Mouse (Mus musculus): ENCODE data around the gene Clgn. TPM values are rescaled to one million over a fixed set of nuclear protein-coding genes. Genes with fewer than 3 reads are reported as not detected.

Clgn gene
- polyA plus RNA-seq, 1 experiment = not detected

DNA sequence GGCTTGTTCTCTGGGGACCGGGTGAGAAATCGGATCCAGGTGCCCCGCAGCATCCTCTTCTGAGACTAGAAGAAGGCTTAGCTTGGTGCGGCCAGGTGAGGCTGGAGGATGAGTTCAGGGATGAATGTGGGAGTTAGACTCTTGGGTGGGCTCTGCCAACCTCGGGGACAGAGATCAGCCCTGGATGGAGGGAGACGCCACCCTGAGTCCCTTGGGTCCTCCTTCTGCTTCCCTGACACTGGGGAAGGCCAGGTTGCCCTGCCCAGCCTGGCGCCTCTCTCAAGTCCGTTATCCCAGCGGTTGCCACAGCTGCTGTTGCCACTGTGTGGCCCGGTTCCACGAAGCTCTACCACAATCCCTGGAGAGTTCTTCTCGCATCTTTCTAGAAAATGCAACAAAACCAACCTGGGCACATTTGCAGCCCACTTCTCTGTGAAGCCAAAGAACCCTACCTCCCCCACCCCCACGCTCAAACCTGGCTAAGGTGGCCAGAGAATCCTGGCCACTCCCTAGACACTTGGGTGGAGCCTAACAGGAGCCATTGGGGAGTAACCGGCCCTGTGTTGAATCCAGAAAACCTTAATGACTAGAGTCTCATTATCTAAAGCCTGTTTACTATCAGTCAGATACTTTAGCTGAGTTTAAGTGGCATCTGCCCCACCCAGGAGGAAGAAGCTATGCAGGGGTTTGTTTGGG, 487 bp downstream of the Clgn start:
- no peak overlapping the region for H3K27ac ChIP-seq (ENCODE audit: insufficient read depth, low read length)
- TF ChIP-seq CTCF (IDR thresholded peaks at IDR 0.05; ENCODE audit: borderline replicate concordance, insufficient read depth, low read length) (no peak), POLR2A (IDR thresholded peaks at IDR 0.05; ENCODE audit: low read depth, low read length) (no peak)
- H3K4me1 ChIP-seq (ENCODE audit: control insufficient read depth, insufficient read depth, low read length) = no peaks in the 10 kb centered on the region
- peak overlapping the region; percentile 33; the same call in 1 of the 2 replicates for H3K4me3 ChIP-seq (ENCODE audit: insufficient read depth, low read length)

- H3K27ac ChIP-seq (ENCODE audit: insufficient read depth, low read length) = no peak overlapping the region
- H3K4me3 ChIP-seq (ENCODE audit: insufficient read depth, low read length) = no peak overlapping the region
Observed at GRCm38 (mm10) chr8:83392521-83392920, 2.9 kb downstream of the Clgn start.

DNA sequence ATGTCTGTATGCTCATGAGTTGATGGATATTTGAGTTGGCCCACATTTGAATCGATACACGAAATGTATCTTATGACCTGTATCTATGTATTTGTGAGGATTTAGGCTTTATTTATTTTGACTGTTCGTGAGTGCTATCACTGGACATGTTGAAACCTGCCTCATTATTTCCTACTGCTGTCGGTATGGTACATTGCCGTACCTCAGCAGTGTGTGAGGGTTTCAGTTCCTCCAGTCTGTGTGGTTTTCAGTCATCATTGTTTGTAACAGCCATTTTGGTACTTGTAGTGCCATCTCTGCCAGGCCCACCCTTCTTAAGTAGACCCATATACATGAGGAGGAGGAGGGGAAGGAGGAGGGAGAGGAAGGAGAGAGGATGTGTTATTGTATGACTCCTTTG, 4.7 kb downstream of the Clgn start:
- TF ChIP-seq POLR2A (IDR thresholded peaks at IDR 0.05; ENCODE audit: low read depth, low read length) (no peak), CTCF (IDR thresholded peaks at IDR 0.05; ENCODE audit: borderline replicate concordance, insufficient read depth, low read length) (no peak)
- Histone ChIP-seq H3K4me3 (ENCODE audit: insufficient read depth, low read length) (no peak overlapping the region), H3K27ac (ENCODE audit: insufficient read depth, low read length) (no peak overlapping the region), H3K4me1 (ENCODE audit: control insufficient read depth, insufficient read depth, low read length) (no peaks in the 10 kb centered on the region)

More at GRCm38 (mm10) chr8:83392521-83392920, 2.9 kb downstream of the Clgn start:
- no peaks in the 10 kb centered on the region for H3K4me1 ChIP-seq (ENCODE audit: control insufficient read depth, insufficient read depth, low read length)
- TF ChIP-seq CTCF (IDR thresholded peaks at IDR 0.05; ENCODE audit: borderline replicate concordance, insufficient read depth, low read length) = no peak
- TF ChIP-seq POLR2A (IDR thresholded peaks at IDR 0.05; ENCODE audit: low read depth, low read length) = no peak

- H3K4me3 ChIP-seq (ENCODE audit: insufficient read depth, low read length) = no peak overlapping the region
- H3K4me1 ChIP-seq (ENCODE audit: control insufficient read depth, insufficient read depth, low read length) = no peaks in the 10 kb centered on the region
- no peak overlapping the region for H3K27ac ChIP-seq (ENCODE audit: insufficient read depth, low read length)
- TF ChIP-seq CTCF (IDR thresholded peaks at IDR 0.05; ENCODE audit: borderline replicate concordance, insufficient read depth, low read length) = no peak
Observed at GRCm38 (mm10) chr8:83396680-83397079, 7.0 kb downstream of the Clgn start.

GRCm38 (mm10) chr8:83397726-83398125, 8.1 kb downstream of the Clgn start:
- TF ChIP-seq POLR2A (IDR thresholded peaks at IDR 0.05; ENCODE audit: low read depth, low read length) (no peak), CTCF (IDR thresholded peaks at IDR 0.05; ENCODE audit: borderline replicate concordance, insufficient read depth, low read length) (no peak)

GRCm38 (mm10) chr8:83405548-83405947, 15.9 kb downstream of the Clgn start:
- H3K27ac ChIP-seq (ENCODE audit: insufficient read depth, low read length) = no peak overlapping the region
- no peaks in the 10 kb centered on the region for H3K4me1 ChIP-seq (ENCODE audit: control insufficient read depth, insufficient read depth, low read length)
- no peak overlapping the region for H3K4me3 ChIP-seq (ENCODE audit: insufficient read depth, low read length)
- no peak for TF ChIP-seq CTCF (IDR thresholded peaks at IDR 0.05; ENCODE audit: borderline replicate concordance, insufficient read depth, low read length)
- no peak for TF ChIP-seq POLR2A (IDR thresholded peaks at IDR 0.05; ENCODE audit: low read depth, low read length)

More at GRCm38 (mm10) chr8:83397726-83398125, 8.1 kb downstream of the Clgn start:
- H3K27ac ChIP-seq (ENCODE audit: insufficient read depth, low read length) = no peak overlapping the region
- no peaks in the 10 kb centered on the region for H3K4me1 ChIP-seq (ENCODE audit: control insufficient read depth, insufficient read depth, low read length)
- no peak overlapping the region for H3K4me3 ChIP-seq (ENCODE audit: insufficient read depth, low read length)

DNA sequence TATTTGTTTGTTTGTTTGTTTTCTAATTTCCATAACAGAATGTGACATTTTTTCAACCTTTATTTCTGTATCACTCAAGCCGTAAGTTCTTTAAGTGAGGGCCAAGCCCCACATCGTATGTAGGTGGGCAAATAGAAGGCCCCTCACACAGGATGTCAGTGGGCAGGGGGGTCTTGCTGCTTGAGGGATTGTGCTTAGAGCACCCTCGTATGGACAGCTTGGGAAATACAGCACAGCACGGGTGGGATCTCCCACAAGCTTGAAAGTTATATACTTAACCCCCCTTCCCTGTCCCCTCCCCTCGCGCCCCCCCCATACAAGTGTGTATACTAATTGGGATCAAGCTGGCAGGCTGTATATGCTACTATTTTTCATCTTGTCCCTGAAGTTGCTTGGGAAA, 17.2 kb downstream of the Clgn start:
- no peak overlapping the region for H3K4me3 ChIP-seq (ENCODE audit: insufficient read depth, low read length)
- TF ChIP-seq POLR2A (IDR thresholded peaks at IDR 0.05; ENCODE audit: low read depth, low read length) (no peak), CTCF (IDR thresholded peaks at IDR 0.05; ENCODE audit: borderline replicate concordance, insufficient read depth, low read length) (no peak)
- no peaks in the 10 kb centered on the region for H3K4me1 ChIP-seq (ENCODE audit: control insufficient read depth, insufficient read depth, low read length)
- H3K27ac ChIP-seq (ENCODE audit: insufficient read depth, low read length) = no peak overlapping the region

GRCm38 (mm10) chr8:83408496-83408895, 18.8 kb downstream of the Clgn start:
- TF ChIP-seq CTCF (IDR thresholded peaks at IDR 0.05; ENCODE audit: borderline replicate concordance, insufficient read depth, low read length) (no peak), POLR2A (IDR thresholded peaks at IDR 0.05; ENCODE audit: low read depth, low read length) (no peak)
- H3K4me1 ChIP-seq (ENCODE audit: control insufficient read depth, insufficient read depth, low read length) = no peaks in the 10 kb centered on the region
- no peak overlapping the region for H3K4me3 ChIP-seq (ENCODE audit: insufficient read depth, low read length)
- H3K27ac ChIP-seq (ENCODE audit: insufficient read depth, low read length) = no peak overlapping the region

DNA sequence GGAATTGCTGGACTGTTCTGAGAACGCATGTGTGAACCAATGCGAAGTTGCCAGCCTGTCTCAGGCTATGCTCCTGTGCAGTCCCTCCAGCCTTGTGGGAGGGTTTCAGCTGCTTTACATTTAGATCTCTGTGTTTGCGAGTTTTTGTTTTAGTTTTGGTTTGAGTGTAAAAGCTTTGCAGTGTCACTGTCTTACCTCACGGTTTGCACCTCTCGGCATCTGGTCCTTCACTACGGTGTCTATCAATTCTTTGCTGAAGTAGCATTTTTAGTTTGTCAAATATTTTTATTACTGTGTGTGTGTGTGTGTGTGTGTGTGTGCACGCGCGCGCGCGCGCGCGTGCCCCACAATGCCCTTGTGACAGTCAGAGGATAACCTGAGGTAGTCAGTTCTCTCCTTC, 27.2 kb downstream of the Clgn start:
- Histone ChIP-seq H3K4me3 (ENCODE audit: insufficient read depth, low read length) (no peak overlapping the region), H3K27ac (ENCODE audit: insufficient read depth, low read length) (no peak overlapping the region), H3K4me1 (ENCODE audit: control insufficient read depth, insufficient read depth, low read length) (no peaks in the 10 kb centered on the region)
- TF ChIP-seq CTCF (IDR thresholded peaks at IDR 0.05; ENCODE audit: borderline replicate concordance, insufficient read depth, low read length) = no peak
- TF ChIP-seq POLR2A (IDR thresholded peaks at IDR 0.05; ENCODE audit: low read depth, low read length) = no peak

- Histone ChIP-seq H3K4me3 (ENCODE audit: insufficient read depth, low read length) (no peak overlapping the region), H3K27ac (ENCODE audit: insufficient read depth, low read length) (no peak overlapping the region), H3K4me1 (ENCODE audit: control insufficient read depth, insufficient read depth, low read length) (no peaks in the 10 kb centered on the region)
- no peak for TF ChIP-seq CTCF (IDR thresholded peaks at IDR 0.05; ENCODE audit: borderline replicate concordance, insufficient read depth, low read length)
- no peak for TF ChIP-seq POLR2A (IDR thresholded peaks at IDR 0.05; ENCODE audit: low read depth, low read length)
Observed at GRCm38 (mm10) chr8:83417970-83418369, 28.3 kb downstream of the Clgn start.
